Mouse (Mus musculus) midbrain, embryonic 10.5 days (tissue): ENCODE data around the gene Pdap1. TPM values are rescaled to one million over a fixed set of nuclear protein-coding genes. Genes with fewer than 3 reads are reported as not detected.
"Not testable (repeated sequence)": the region's sequence is repeated elsewhere in the genome, so short reads cannot be mapped to it uniquely, and the experiment has no call there.

ENCODE experiments used
- DNase-seq: peaks from one replicate; pipeline ENCODE4 v3.0.0-alpha.2; 2017; ENCODE audit warnings: low spot score
- H3K27ac ChIP-seq: fragments of 300-500 bp; sonication (generic); replicated peaks from 2 replicates; pipeline ENCODE4 v1.5.1; 2016; ENCODE audit warnings: mild to moderate bottlenecking
- H3K27me3 ChIP-seq: fragments of 300-500 bp; sonication (generic); 2 replicates; pipeline ENCODE4 v1.6.1; 2016; ENCODE audit warnings: low read depth, mild to moderate bottlenecking; ENCODE audit not compliant: poor library complexity, severe bottlenecking
- H3K36me3 ChIP-seq: fragments of 300-500 bp; sonication (generic); 2 replicates; pipeline ENCODE4 v1.6.1; 2016; ENCODE audit warnings: mild to moderate bottlenecking, moderate library complexity
- H3K4me1 ChIP-seq: fragments of 300-500 bp; sonication (generic); 2 replicates; pipeline ENCODE4 v1.6.1; 2016
- H3K4me3 ChIP-seq: fragments of 300-500 bp; sonication (generic); 2 replicates; pipeline ENCODE4 v1.5.1; 2016; ENCODE audit warnings: mild to moderate bottlenecking, moderate library complexity
- H3K9me3 ChIP-seq: fragments of 300-500 bp; sonication (generic); replicated peaks from 2 replicates; pipeline ENCODE4 v1.6.1; 2016; ENCODE audit warnings: mild to moderate bottlenecking
- WGBS: fragments of 180-500 bp; shearing (Covaris S2); methylation state at CpG from one replicate; pipeline ENCODE4 v1.1.7; 2016; 5-methylcytosine and 5-hydroxymethylcytosine counted together
- polyA plus RNA-seq: library from polyadenylated mRNA; unstranded; fragments of >200 nt; fragmentation: Nextera tagmentation; extraction: Ambion mirVana; gene quantifications from 2 replicates; pipeline ENCODE4 v1.2.1, GENCODE M21; 2016

The Pdap1 gene
- polyA plus RNA-seq, 1 experiment from 2014 or later: 134 TPM

GRCm38 (mm10) chr5:145140611-145141010 lies 573 bp upstream of the Pdap1 start:
- H3K9me3 ChIP-seq: no peaks in the 10 kb centered on the region
- H3K4me3 ChIP-seq: peak overlapping the region; percentile 83
- WGBS: 2% methylated on average over 18 of the region's 18 CpGs
- peak overlapping the region; percentile 99 for H3K27ac ChIP-seq
- H3K27me3 ChIP-seq: no peaks in the 10 kb centered on the region
- no peak for DNase-seq
- H3K36me3 ChIP-seq: peaks cover 66% of the 10 kb centered on the region
- H3K4me1 ChIP-seq: peaks cover 30% of the 10 kb centered on the region

GRCm38 (mm10) chr5:145138836-145139235 lies 1.2 kb downstream of the Pdap1 start:
- DNase-seq: no peak
- no peaks in the 10 kb centered on the region for H3K27me3 ChIP-seq
- H3K9me3 ChIP-seq: no peaks in the 10 kb centered on the region
- 30% methylated on average over 6 of the region's 6 CpGs for WGBS
- H3K4me1 ChIP-seq: peaks cover 30% of the 10 kb centered on the region
- H3K27ac ChIP-seq: peak overlapping the region; percentile 99
- H3K4me3 ChIP-seq: peak overlapping the region; percentile 83
- H3K36me3 ChIP-seq: peaks cover 66% of the 10 kb centered on the region

GRCm38 (mm10) chr5:145133275-145133674 lies 6.8 kb downstream of the Pdap1 start:
- H3K9me3 ChIP-seq, DNase-seq, H3K27me3 ChIP-seq, H3K4me3 ChIP-seq, H3K27ac ChIP-seq: not testable (repeated sequence)
- peaks cover 12% of the 10 kb centered on the region for H3K4me1 ChIP-seq
- 92% methylated on average over 6 of the region's 6 CpGs for WGBS
- peaks cover 95% of the 10 kb centered on the region for H3K36me3 ChIP-seq

- H3K9me3 ChIP-seq: no peaks in the 10 kb centered on the region
These were observed 9.0 kb downstream of the Pdap1 start for GRCm38 (mm10) chr5:145130995-145131394.

GRCm38 (mm10) chr5:145130191-145130590 lies 9.8 kb downstream of the Pdap1 start:
- Histone ChIP-seq H3K4me3 (no peak overlapping the region), H3K36me3 (peaks cover 100% of the 10 kb centered on the region), H3K4me1 (no peaks in the 10 kb centered on the region), H3K27ac (no peak overlapping the region), H3K27me3 (no peaks in the 10 kb centered on the region), H3K9me3 (no peaks in the 10 kb centered on the region)
- DNase-seq: no peak
- WGBS: 94% methylated on average over 11 of the region's 11 CpGs

More at GRCm38 (mm10) chr5:145130995-145131394, 9.0 kb downstream of the Pdap1 start:
- H3K4me1 ChIP-seq: no peaks in the 10 kb centered on the region
- H3K27me3 ChIP-seq: no peaks in the 10 kb centered on the region
- H3K36me3 ChIP-seq: peaks cover 100% of the 10 kb centered on the region
- no peak overlapping the region for H3K27ac ChIP-seq
- WGBS: 99% methylated on average over 3 of the region's 3 CpGs
- no peak for DNase-seq
- no peak overlapping the region for H3K4me3 ChIP-seq

GRCm38 (mm10) chr5:145129773-145130172 lies 10.3 kb downstream of the Pdap1 start:
- not testable (repeated sequence) for H3K27ac ChIP-seq, H3K4me1 ChIP-seq, DNase-seq, H3K27me3 ChIP-seq, H3K4me3 ChIP-seq, H3K9me3 ChIP-seq
- WGBS: 96% methylated on average over 4 of the region's 6 CpGs
- peaks cover 100% of the 10 kb centered on the region for H3K36me3 ChIP-seq

GRCm38 (mm10) chr5:145129124-145129523 lies 10.9 kb downstream of the Pdap1 start:
- Histone ChIP-seq H3K27ac (no peak overlapping the region), H3K9me3 (no peaks in the 10 kb centered on the region), H3K36me3 (peaks cover 100% of the 10 kb centered on the region), H3K4me3 (no peak overlapping the region), H3K4me1 (no peaks in the 10 kb centered on the region), H3K27me3 (no peaks in the 10 kb centered on the region)
- DNase-seq: no peak
- WGBS: 93% methylated on average over 4 of the region's 4 CpGs

GRCm38 (mm10) chr5:145126580-145126979 lies 13.5 kb downstream of the Pdap1 start:
- H3K36me3 ChIP-seq: peaks cover 91% of the 10 kb centered on the region
- no peak overlapping the region for H3K27ac ChIP-seq
- no peak overlapping the region for H3K4me3 ChIP-seq
- H3K27me3 ChIP-seq: no peaks in the 10 kb centered on the region
- WGBS: 94% methylated on average over 9 of the region's 9 CpGs
- no peaks in the 10 kb centered on the region for H3K4me1 ChIP-seq
- no peak for DNase-seq
- H3K9me3 ChIP-seq: no peaks in the 10 kb centered on the region

GRCm38 (mm10) chr5:145123396-145123795 lies 16.6 kb downstream of the Pdap1 start:
- Histone ChIP-seq H3K27ac (no peak overlapping the region), H3K4me3 (no peak overlapping the region), H3K27me3 (no peaks in the 10 kb centered on the region), H3K36me3 (peaks cover 59% of the 10 kb centered on the region), H3K9me3 (peaks cover 7% of the 10 kb centered on the region; the same call in 1 of the 2 replicates), H3K4me1 (no peaks in the 10 kb centered on the region)
- WGBS: 94% methylated on average over 19 of the region's 19 CpGs
- no peak for DNase-seq

- 85% methylated on average over 7 of the region's 7 CpGs for WGBS
- Histone ChIP-seq H3K27me3 (peaks cover 2% of the 10 kb centered on the region), H3K36me3 (peaks cover 34% of the 10 kb centered on the region), H3K9me3 (peaks cover 7% of the 10 kb centered on the region; the same call in 1 of the 2 replicates), H3K27ac (no peak overlapping the region), H3K4me3 (no peak overlapping the region), H3K4me1 (no peaks in the 10 kb centered on the region; the same call in 1 of the 2 replicates)
- DNase-seq: no peak
These were observed 19.1 kb downstream of the Pdap1 start for GRCm38 (mm10) chr5:145120921-145121320.

- H3K4me3 ChIP-seq: no peak overlapping the region
- WGBS: 91% methylated on average over 2 of the region's 2 CpGs
- no peak for DNase-seq
- H3K27me3 ChIP-seq: peaks cover 18% of the 10 kb centered on the region
- H3K4me1 ChIP-seq: peaks cover 5% of the 10 kb centered on the region
- H3K36me3 ChIP-seq: peaks cover 19% of the 10 kb centered on the region
- no peak overlapping the region for H3K27ac ChIP-seq
- H3K9me3 ChIP-seq: peaks cover 7% of the 10 kb centered on the region; the same call in 1 of the 2 replicates
These were observed 20.7 kb downstream of the Pdap1 start for GRCm38 (mm10) chr5:145119385-145119784.

- Histone ChIP-seq H3K27ac (no peak overlapping the region), H3K4me3 (no peak overlapping the region), H3K4me1 (peaks cover 14% of the 10 kb centered on the region), H3K9me3 (peaks cover 7% of the 10 kb centered on the region; the same call in 1 of the 2 replicates), H3K36me3 (peaks cover 10% of the 10 kb centered on the region), H3K27me3 (peaks cover 27% of the 10 kb centered on the region)
- 94% methylated on average over 5 of the region's 5 CpGs for WGBS
- DNase-seq: no peak
These were observed 21.6 kb downstream of the Pdap1 start for GRCm38 (mm10) chr5:145118461-145118860.

- WGBS: 72% methylated on average over 6 of the region's 6 CpGs
- peaks cover 14% of the 10 kb centered on the region for H3K4me1 ChIP-seq
- peaks cover 7% of the 10 kb centered on the region; the same call in 1 of the 2 replicates for H3K9me3 ChIP-seq
- H3K27me3 ChIP-seq: peaks cover 31% of the 10 kb centered on the region
- no peak overlapping the region for H3K4me3 ChIP-seq
- H3K36me3 ChIP-seq: peaks cover 5% of the 10 kb centered on the region
- H3K27ac ChIP-seq: no peak overlapping the region
- no peak for DNase-seq
These were observed 22.0 kb downstream of the Pdap1 start for GRCm38 (mm10) chr5:145118005-145118404.

- WGBS: 41% methylated on average over 10 of the region's 10 CpGs
- H3K36me3 ChIP-seq: no peaks in the 10 kb centered on the region
- DNase-seq: peak; percentile 48
- peaks cover 14% of the 10 kb centered on the region for H3K4me1 ChIP-seq
- H3K4me3 ChIP-seq: no peak overlapping the region
- peaks cover 7% of the 10 kb centered on the region; the same call in 1 of the 2 replicates for H3K9me3 ChIP-seq
- peaks cover 32% of the 10 kb centered on the region for H3K27me3 ChIP-seq
- no peak overlapping the region for H3K27ac ChIP-seq
These were observed 23.1 kb downstream of the Pdap1 start for GRCm38 (mm10) chr5:145116916-145117315.
